Mouse (Mus musculus) midbrain, embryonic 15.5 days (tissue): Measurements from ENCODE around the gene Olfr792. TPM values are rescaled to one million over a fixed set of nuclear protein-coding genes. Genes with fewer than 3 reads are reported as not detected.

Source experiments
- ATAC-seq: fragments of 200-750 bp; cut with Nextera tagmentation; replicated peaks from 2 replicates; pipeline ENCODE4 v1.8.0; 2017; ENCODE audit warnings: moderate TSS enrichment
- H3K27ac ChIP-seq: fragments of 300-500 bp; sonication (generic); 2 replicates; pipeline ENCODE4 v1.5.1; 2015; ENCODE audit warnings: mild to moderate bottlenecking, inconsistent platforms
- H3K27me3 ChIP-seq: fragments of 300-500 bp; sonication (generic); replicated peaks from 2 replicates; pipeline ENCODE4 v1.6.1; 2015; ENCODE audit warnings: inconsistent platforms
- H3K36me3 ChIP-seq: fragments of 300-500 bp; sonication (generic); replicated peaks from 2 replicates; pipeline ENCODE4 v1.6.1; 2015; ENCODE audit warnings: inconsistent platforms
- H3K4me1 ChIP-seq: fragments of 300-500 bp; sonication (generic); 2 replicates; pipeline ENCODE4 v1.6.1; 2015; ENCODE audit warnings: inconsistent platforms
- H3K4me2 ChIP-seq: fragments of 300-500 bp; sonication (generic); 2 replicates; pipeline ENCODE4 v1.6.1; 2015; ENCODE audit warnings: inconsistent platforms, mild to moderate bottlenecking, moderate library complexity
- H3K4me3 ChIP-seq: fragments of 300-500 bp; sonication (generic); 2 replicates; pipeline ENCODE4 v1.5.1; 2015; ENCODE audit warnings: mild to moderate bottlenecking, inconsistent platforms
- H3K9ac ChIP-seq: fragments of 300-500 bp; sonication (generic); 2 replicates; pipeline ENCODE4 v1.6.1; 2015; ENCODE audit warnings: mild to moderate bottlenecking, inconsistent platforms
- H3K9me3 ChIP-seq: fragments of 300-500 bp; sonication (generic); 2 replicates; pipeline ENCODE4 v1.6.1; 2016; ENCODE audit warnings: inconsistent platforms
- WGBS: fragments of 180-500 bp; shearing (Covaris S2); methylation state at CpG from one replicate; pipeline ENCODE4 v1.1.7; 2015; ENCODE audit warnings: mixed read lengths; 5-methylcytosine and 5-hydroxymethylcytosine counted together
- microRNA-seq: library from miRNA; unstranded; fragments of <30 nt; microRNA quantifications from one replicate; pipeline ENCODE4, GENCODE M21; 2016
- polyA plus RNA-seq: library from polyadenylated mRNA; unstranded; fragments of >200 nt; fragmentation: Nextera tagmentation; extraction: Ambion mirVana; gene quantifications from 2 replicates; pipeline ENCODE4 v1.2.1, GENCODE M21; 2015

Olfr792 gene
- polyA plus RNA-seq: not detected in 2 replicates

DNA sequence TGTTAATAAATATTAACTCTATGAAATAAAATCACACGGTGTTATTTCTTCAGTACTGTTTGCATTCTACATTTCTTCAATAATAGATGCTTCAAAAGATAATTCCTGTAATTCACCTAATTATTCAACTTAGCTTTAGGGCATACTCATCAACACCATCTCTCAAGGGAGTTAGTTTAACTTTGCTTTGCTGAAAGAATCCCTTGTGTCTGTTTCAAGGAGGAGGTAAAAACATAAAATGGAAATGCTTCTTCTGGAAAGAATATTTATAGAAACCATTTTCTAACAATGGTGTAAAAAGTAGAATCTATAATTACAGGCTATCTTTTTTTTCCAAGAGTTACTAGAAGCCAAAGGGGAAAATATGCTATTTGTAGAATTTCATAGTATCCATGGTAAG is at the start of gene Olfr792:
Olfr792 (plus strand) TSS at position 301 of the 400 bp plus-strand sequence.
- Histone ChIP-seq H3K4me1 (no peaks in the 10 kb centered on the region), H3K27ac (no peak within 1 kb of the TSS), H3K9ac (no peak within 1 kb of the TSS), H3K36me3 (no peaks in the 10 kb centered on the region), H3K4me3 (no peak within 1 kb of the TSS), H3K9me3 (no peaks in the 10 kb centered on the region), H3K27me3 (no peaks in the 10 kb centered on the region), H3K4me2 (no peak within 1 kb of the TSS)
- 72% methylated on average over 1 of the region's 1 CpGs for WGBS
- no peak for ATAC-seq

DNA sequence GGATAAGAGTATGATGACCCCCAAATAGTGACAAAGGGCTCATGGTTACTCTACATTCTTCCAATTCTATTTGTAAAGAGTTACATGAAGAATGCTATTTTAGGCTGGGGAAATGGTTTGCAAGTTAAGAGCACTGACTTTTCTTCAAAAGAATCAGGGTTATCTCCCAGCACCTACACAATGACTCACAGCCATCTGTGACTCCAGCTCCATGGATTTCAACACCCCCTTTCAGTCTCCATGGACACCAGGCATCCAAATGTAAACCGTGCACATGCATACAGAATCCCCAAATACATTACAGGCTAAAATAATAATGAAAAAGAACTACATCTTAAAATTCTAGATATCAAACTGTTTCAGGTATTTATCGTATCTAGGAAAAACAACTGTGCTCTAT is 48.9 kb upstream of the Olfr792 start:
- no peaks in the 10 kb centered on the region for H3K36me3 ChIP-seq
- H3K9me3 ChIP-seq: no peaks in the 10 kb centered on the region
- H3K9ac ChIP-seq: no peak overlapping the region
- no peak for ATAC-seq
- no peak overlapping the region for H3K27ac ChIP-seq
- H3K4me2 ChIP-seq: no peak overlapping the region
- no peaks in the 10 kb centered on the region for H3K4me1 ChIP-seq
- no peaks in the 10 kb centered on the region for H3K27me3 ChIP-seq
- H3K4me3 ChIP-seq: no peak overlapping the region
- WGBS: 75% methylated on average over 2 of the region's 2 CpGs

DNA sequence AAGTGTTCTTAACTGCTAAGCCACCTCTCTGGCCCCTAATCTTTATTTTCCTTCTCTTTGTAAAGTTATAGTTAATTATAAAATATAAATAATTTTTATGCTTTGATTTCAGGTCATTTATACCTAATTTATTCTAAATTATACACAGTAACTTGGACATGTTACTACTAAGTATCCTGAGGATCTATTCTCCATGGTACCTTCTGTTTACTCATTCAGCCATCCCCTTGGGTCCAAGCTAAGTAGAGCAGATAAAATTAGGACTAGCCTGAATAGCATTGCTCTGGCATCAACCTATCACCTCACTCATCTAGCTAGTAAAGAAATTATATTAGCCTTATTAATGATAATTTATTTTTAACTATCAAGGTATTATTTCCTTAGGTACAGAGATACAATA is 40.8 kb upstream of the Olfr792 start, which contains the start of gene Olfr790:
Olfr790 (plus strand) TSS at position 301 of the 400 bp plus-strand sequence.
- ATAC-seq: no peak
- H3K9ac ChIP-seq: no peak within 1 kb of the TSS
- no peak within 1 kb of the TSS for H3K4me3 ChIP-seq

DNA sequence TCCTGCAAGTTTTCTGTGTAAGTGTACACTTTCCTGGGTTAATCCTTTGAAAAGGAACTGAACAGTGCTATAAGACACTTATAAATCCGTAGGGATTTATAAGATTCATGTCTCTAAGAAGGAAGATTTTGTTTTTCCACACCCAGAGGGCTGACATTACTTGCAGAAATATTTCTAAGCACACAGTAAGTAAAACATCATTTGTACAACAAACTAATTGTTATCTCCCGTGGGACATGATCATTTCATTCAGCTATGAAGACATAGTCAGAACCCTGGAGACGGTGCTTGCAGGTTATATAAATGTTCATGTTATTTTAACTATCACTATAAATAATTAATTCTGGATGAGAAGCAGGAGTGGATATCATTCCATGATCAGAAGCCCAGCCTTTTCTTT is 17.5 kb upstream of the Olfr792 start, which contains the start of gene Olfr791:
Olfr791 (plus strand) TSS at position 301 of the 400 bp plus-strand sequence.
- Histone ChIP-seq H3K36me3 (no peaks in the 10 kb centered on the region), H3K9me3 (no peaks in the 10 kb centered on the region), H3K27ac (no peak within 1 kb of the TSS), H3K4me1 (no peaks in the 10 kb centered on the region), H3K9ac (no peak within 1 kb of the TSS), H3K4me2 (no peak within 1 kb of the TSS), H3K4me3 (no peak within 1 kb of the TSS), H3K27me3 (no peaks in the 10 kb centered on the region)
- no peak for ATAC-seq
- 77% methylated on average over 3 of the region's 3 CpGs for WGBS

More for the DNA sequence above, 40.8 kb upstream of the Olfr792 start, which contains the start of gene Olfr790:
- Histone ChIP-seq H3K9me3 (no peaks in the 10 kb centered on the region), H3K36me3 (no peaks in the 10 kb centered on the region), H3K4me1 (no peaks in the 10 kb centered on the region), H3K27ac (no peak within 1 kb of the TSS), H3K27me3 (no peaks in the 10 kb centered on the region), H3K4me2 (no peak within 1 kb of the TSS)

DNA sequence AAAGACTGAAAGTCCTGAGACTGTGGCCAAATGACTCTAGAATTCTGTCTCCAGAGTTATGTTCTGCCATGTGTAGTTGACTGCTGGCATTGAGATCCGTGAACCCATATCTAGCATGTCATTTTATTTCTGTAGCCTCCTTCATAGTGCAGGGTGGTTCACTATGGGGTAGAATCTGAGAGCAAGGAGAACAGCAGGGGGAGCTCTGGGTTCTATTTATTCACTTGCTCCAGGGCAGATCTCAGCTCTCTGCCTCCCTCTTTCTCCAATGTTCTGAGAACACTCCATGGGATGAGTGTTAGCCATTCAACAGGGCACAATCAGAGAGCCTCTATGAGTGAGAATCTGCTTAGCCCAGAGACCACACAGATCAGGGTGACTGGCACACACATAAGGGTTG is 10.4 kb downstream of the Olfr792 start:
- Histone ChIP-seq H3K4me2 (no peak overlapping the region), H3K36me3 (no peaks in the 10 kb centered on the region), H3K9ac (no peak overlapping the region), H3K4me3 (no peak overlapping the region), H3K27me3 (no peaks in the 10 kb centered on the region), H3K27ac (no peak overlapping the region), H3K9me3 (no peaks in the 10 kb centered on the region; the same call in 1 of the 2 replicates), H3K4me1 (no peaks in the 10 kb centered on the region)
- WGBS: 63% methylated on average over 1 of the region's 1 CpGs
- ATAC-seq: no peak

DNA sequence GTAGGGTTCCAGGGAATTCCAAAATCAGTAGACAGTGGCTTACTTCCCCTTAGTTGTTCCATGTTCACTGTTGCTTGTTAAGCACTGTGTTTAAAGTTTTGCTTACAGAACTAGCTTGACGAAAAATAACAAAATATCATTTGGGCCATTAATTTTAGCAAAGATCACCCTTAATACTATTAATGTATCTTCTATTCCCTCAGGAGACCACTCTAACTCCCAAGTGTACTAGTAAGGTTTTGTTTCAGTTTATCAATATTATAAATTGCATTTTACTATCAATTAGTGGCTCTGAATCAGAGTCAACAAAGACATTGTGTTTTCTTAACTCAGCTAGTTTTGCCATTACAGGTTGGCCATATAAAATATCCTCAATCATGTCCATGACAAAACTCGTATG is 28.4 kb downstream of the Olfr792 start, which contains the start of gene Olfr794:
Olfr794 (plus strand) TSS at position 301 of the 400 bp plus-strand sequence.
- Histone ChIP-seq H3K4me3 (no peak within 1 kb of the TSS), H3K4me2 (no peak within 1 kb of the TSS), H3K27ac (no peak within 1 kb of the TSS), H3K9ac (no peak within 1 kb of the TSS), H3K4me1 (no peaks in the 10 kb centered on the region), H3K27me3 (no peaks in the 10 kb centered on the region), H3K9me3 (no peaks in the 10 kb centered on the region), H3K36me3 (no peaks in the 10 kb centered on the region)
- no peak for ATAC-seq
- WGBS: 70% methylated on average over 2 of the region's 2 CpGs

DNA sequence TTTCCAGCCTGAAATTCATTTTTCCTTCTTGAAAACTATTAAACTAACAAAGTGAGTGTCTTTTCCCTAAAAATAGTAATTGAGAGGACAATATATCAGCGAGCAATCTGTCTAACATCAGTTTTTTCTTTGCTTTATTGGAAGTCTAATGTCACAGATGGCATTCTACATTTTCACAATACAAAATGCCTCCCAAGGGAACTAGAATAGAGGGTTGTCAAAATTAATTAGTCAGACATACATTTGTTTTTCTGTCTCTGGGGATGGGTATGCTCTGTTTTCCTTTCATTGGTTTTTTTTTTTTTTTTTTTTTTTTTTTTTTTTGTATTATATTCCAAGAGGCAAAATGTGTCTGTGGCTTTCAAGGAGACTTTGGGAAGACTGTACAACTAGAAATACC is 38.1 kb downstream of the Olfr792 start:
- Histone ChIP-seq H3K27ac (no peak overlapping the region), H3K4me3 (no peak overlapping the region), H3K4me2 (no peak overlapping the region), H3K36me3 (no peaks in the 10 kb centered on the region), H3K4me1 (no peaks in the 10 kb centered on the region), H3K9ac (no peak overlapping the region), H3K27me3 (no peaks in the 10 kb centered on the region), H3K9me3 (no peaks in the 10 kb centered on the region)
- ATAC-seq: no peak
- WGBS: 40% methylated on average over 1 of the region's 1 CpGs

Small RNAs within 50 kb of the gene (microRNA-seq; reads per million reads assigned to microRNA genes)
- gene Gm23252: not detected

Other genes starting within 250 kb of the Olfr792 start
- not detected in 2 replicates for gene Olfr780, start 221.0 kb upstream of the Olfr792 start, polyA plus RNA-seq
- gene Olfr781, start 210.3 kb upstream of the Olfr792 start, polyA plus RNA-seq: not detected in 2 replicates
- not detected in 2 replicates for gene Olfr782, start 190.3 kb upstream of the Olfr792 start, polyA plus RNA-seq
- 0.09 TPM in 2 replicates for gene Olfr784, start 155.1 kb upstream of the Olfr792 start, polyA plus RNA-seq
- gene Olfr785, start 133.7 kb upstream of the Olfr792 start, polyA plus RNA-seq: not detected in 2 replicates
- gene Olfr786, start 111.9 kb upstream of the Olfr792 start, polyA plus RNA-seq: not detected in 2 replicates
- not detected in 2 replicates for gene Olfr787, start 77.3 kb upstream of the Olfr792 start, polyA plus RNA-seq
- gene Olfr788, start 68.2 kb upstream of the Olfr792 start, polyA plus RNA-seq: not detected in 2 replicates
- gene Olfr789, start 54.4 kb upstream of the Olfr792 start, polyA plus RNA-seq: not detected in 2 replicates
- gene Olfr790, start 40.7 kb upstream of the Olfr792 start, polyA plus RNA-seq: not detected in 2 replicates
- not detected in 2 replicates for gene Olfr791, start 17.4 kb upstream of the Olfr792 start, polyA plus RNA-seq
- gene Olfr794, start 28.5 kb downstream of the Olfr792 start, polyA plus RNA-seq: not detected in 2 replicates
- gene Olfr796, start 73.4 kb downstream of the Olfr792 start, polyA plus RNA-seq: not detected in 2 replicates
- gene Olfr798, start 88.8 kb downstream of the Olfr792 start, polyA plus RNA-seq: not detected in 2 replicates
- not detected in 2 replicates for gene Olfr799, start 98.3 kb downstream of the Olfr792 start, polyA plus RNA-seq
- not detected in 2 replicates for gene Olfr800, start 118.5 kb downstream of the Olfr792 start, polyA plus RNA-seq
- not detected in 2 replicates for gene Olfr801, start 134.7 kb downstream of the Olfr792 start, polyA plus RNA-seq
- gene Olfr802, start 149.0 kb downstream of the Olfr792 start, polyA plus RNA-seq: 0.06 TPM in 2 replicates
- gene Olfr803, start 155.1 kb downstream of the Olfr792 start, polyA plus RNA-seq: not detected in 2 replicates
- gene Olfr804, start 164.0 kb downstream of the Olfr792 start, polyA plus RNA-seq: not detected in 2 replicates
- not detected in 2 replicates for gene Olfr805, start 190.2 kb downstream of the Olfr792 start, polyA plus RNA-seq
- not detected in 2 replicates for gene Olfr806, start 202.8 kb downstream of the Olfr792 start, polyA plus RNA-seq
- not detected in 2 replicates for gene Olfr807, start 218.6 kb downstream of the Olfr792 start, polyA plus RNA-seq
- gene Olfr808, start 226.3 kb downstream of the Olfr792 start, polyA plus RNA-seq: not detected in 2 replicates
- gene Olfr809, start 235.5 kb downstream of the Olfr792 start, polyA plus RNA-seq: not detected in 2 replicates